Mouse (Mus musculus): ENCODE data around the gene B3gnt8. TPM values are rescaled to one million over a fixed set of nuclear protein-coding genes. Genes with fewer than 3 reads are reported as not detected.

B3gnt8 gene
- polyA plus RNA-seq, 1 experiment = 0.96 TPM

GRCm38 (mm10) chr7:25679971-25680370 is 53.5 kb downstream of the B3gnt8 start:
- no peaks in the 10 kb centered on the region for H3K27me3 ChIP-seq (ENCODE audit: control insufficient read depth, insufficient read depth, insufficient read length)
- no peaks in the 10 kb centered on the region for H3K36me3 ChIP-seq (ENCODE audit: control insufficient read depth, insufficient read depth)
- TF ChIP-seq MAX (IDR thresholded peaks at IDR 0.05) (no peak), USF1 (IDR thresholded peaks at IDR 0.05; ENCODE audit: low read depth) (no peak), MYOD1 (IDR thresholded peaks at IDR 0.05; ENCODE audit: control insufficient read depth, insufficient read length, low read depth) (no peak), FOSL1 (IDR thresholded peaks at IDR 0.05; ENCODE audit: insufficient read depth, low read length, poor library complexity, severe bottlenecking) (no peak), CTCF (IDR thresholded peaks at IDR 0.05; ENCODE audit: control insufficient read depth, insufficient read depth, insufficient read length) (no peak), MYOG (IDR thresholded peaks at IDR 0.05; ENCODE audit: control insufficient read depth, extremely low read depth, insufficient read length) (no peak), CEBPB (IDR thresholded peaks at IDR 0.05; ENCODE audit: low read depth) (no peak)
- H3K4me3 ChIP-seq (ENCODE audit: insufficient read depth, poor library complexity, severe bottlenecking) = peak overlapping the region; percentile 36
- H3ac ChIP-seq (ENCODE audit: control insufficient read depth, insufficient read length, low read depth) = no peak overlapping the region
- H3K79me2 ChIP-seq (ENCODE audit: control insufficient read depth, insufficient read depth) = no peaks in the 10 kb centered on the region
- H3K79me3 ChIP-seq (ENCODE audit: low read depth) = no peaks in the 10 kb centered on the region

- Histone ChIP-seq H3K27me3 (ENCODE audit: control insufficient read depth, insufficient read depth, insufficient read length) (no peaks in the 10 kb centered on the region), H3K36me3 (ENCODE audit: control insufficient read depth, insufficient read depth) (no peaks in the 10 kb centered on the region), H3K79me3 (ENCODE audit: low read depth) (no peaks in the 10 kb centered on the region), H3ac (ENCODE audit: control insufficient read depth, insufficient read length, low read depth) (peak within 1 kb of the TSS; percentile 71), H3K79me2 (ENCODE audit: control insufficient read depth, insufficient read depth) (no peaks in the 10 kb centered on the region), H3K4me3 (ENCODE audit: insufficient read depth, poor library complexity, severe bottlenecking) (peak within 1 kb of the TSS; percentile 36)
- TF ChIP-seq CEBPB (IDR thresholded peaks at IDR 0.05; ENCODE audit: low read depth) (no peak), USF1 (IDR thresholded peaks at IDR 0.05; ENCODE audit: low read depth) (no peak), FOSL1 (IDR thresholded peaks at IDR 0.05; ENCODE audit: insufficient read depth, low read length, poor library complexity, severe bottlenecking) (no peak), MYOG (IDR thresholded peaks at IDR 0.05; ENCODE audit: control insufficient read depth, extremely low read depth, insufficient read length) (no peak), MAX (IDR thresholded peaks at IDR 0.05) (no peak), MYOD1 (IDR thresholded peaks at IDR 0.05; ENCODE audit: control insufficient read depth, insufficient read length, low read depth) (no peak), CTCF (IDR thresholded peaks at IDR 0.05; ENCODE audit: control insufficient read depth, insufficient read depth, insufficient read length) (no peak)
Measured at GRCm38 (mm10) chr7:25680514-25681258, 54.2 kb downstream of the B3gnt8 start, which contains the start of gene B9d2. B9d2 (plus strand) TSS chr7:25680780.

GRCm38 (mm10) chr7:25681341-25682231 is 55.1 kb downstream of the B3gnt8 start:
- Histone ChIP-seq H3K79me2 (ENCODE audit: control insufficient read depth, insufficient read depth) (no peaks in the 10 kb centered on the region), H3K4me3 (ENCODE audit: insufficient read depth, poor library complexity, severe bottlenecking) (no peak overlapping the region), H3K27me3 (ENCODE audit: control insufficient read depth, insufficient read depth, insufficient read length) (no peaks in the 10 kb centered on the region), H3ac (ENCODE audit: control insufficient read depth, insufficient read length, low read depth) (no peak overlapping the region), H3K79me3 (ENCODE audit: low read depth) (no peaks in the 10 kb centered on the region), H3K36me3 (ENCODE audit: control insufficient read depth, insufficient read depth) (no peaks in the 10 kb centered on the region)
- TF ChIP-seq FOSL1 (IDR thresholded peaks at IDR 0.05; ENCODE audit: insufficient read depth, low read length, poor library complexity, severe bottlenecking) (no peak), CEBPB (IDR thresholded peaks at IDR 0.05; ENCODE audit: low read depth) (no peak), CTCF (IDR thresholded peaks at IDR 0.05; ENCODE audit: control insufficient read depth, insufficient read depth, insufficient read length) (no peak), USF1 (IDR thresholded peaks at IDR 0.05; ENCODE audit: low read depth) (no peak), MAX (IDR thresholded peaks at IDR 0.05) (no peak)

- no peaks in the 10 kb centered on the region for H3K36me3 ChIP-seq (ENCODE audit: control insufficient read depth, insufficient read depth)
- TF ChIP-seq MYOG (IDR thresholded peaks at IDR 0.05; ENCODE audit: control insufficient read depth, extremely low read depth, insufficient read length) (no peak), FOSL1 (IDR thresholded peaks at IDR 0.05; ENCODE audit: insufficient read depth, low read length, poor library complexity, severe bottlenecking) (no peak), CTCF (IDR thresholded peaks at IDR 0.05; ENCODE audit: control insufficient read depth, insufficient read depth, insufficient read length) (no peak), CEBPB (IDR thresholded peaks at IDR 0.05; ENCODE audit: low read depth) (no peak), MAX (IDR thresholded peaks at IDR 0.05) (no peak), MYOD1 (IDR thresholded peaks at IDR 0.05; ENCODE audit: control insufficient read depth, insufficient read length, low read depth) (no peak), USF1 (IDR thresholded peaks at IDR 0.05; ENCODE audit: low read depth) (no peak)
- no peaks in the 10 kb centered on the region for H3K27me3 ChIP-seq (ENCODE audit: control insufficient read depth, insufficient read depth, insufficient read length)
- no peak overlapping the region for H3ac ChIP-seq (ENCODE audit: control insufficient read depth, insufficient read length, low read depth)
- no peak overlapping the region for H3K4me3 ChIP-seq (ENCODE audit: insufficient read depth, poor library complexity, severe bottlenecking)
- H3K79me2 ChIP-seq (ENCODE audit: control insufficient read depth, insufficient read depth) = peaks cover 12% of the 10 kb centered on the region
- peaks cover 2% of the 10 kb centered on the region for H3K79me3 ChIP-seq (ENCODE audit: low read depth)
Measured at GRCm38 (mm10) chr7:25683474-25684180, 57.2 kb downstream of the B3gnt8 start.

- H3K4me3 ChIP-seq (ENCODE audit: insufficient read depth, poor library complexity, severe bottlenecking) = no peak overlapping the region
- H3K79me3 ChIP-seq (ENCODE audit: low read depth) = peaks cover 3% of the 10 kb centered on the region
- H3ac ChIP-seq (ENCODE audit: control insufficient read depth, insufficient read length, low read depth) = no peak overlapping the region
- no peaks in the 10 kb centered on the region for H3K36me3 ChIP-seq (ENCODE audit: control insufficient read depth, insufficient read depth)
- H3K79me2 ChIP-seq (ENCODE audit: control insufficient read depth, insufficient read depth) = peaks cover 20% of the 10 kb centered on the region
- no peaks in the 10 kb centered on the region for H3K27me3 ChIP-seq (ENCODE audit: control insufficient read depth, insufficient read depth, insufficient read length)
- TF ChIP-seq MAX (IDR thresholded peaks at IDR 0.05) = no peak
- no peak for TF ChIP-seq MYOG (IDR thresholded peaks at IDR 0.05; ENCODE audit: control insufficient read depth, extremely low read depth, insufficient read length)
- TF ChIP-seq CTCF (IDR thresholded peaks at IDR 0.05; ENCODE audit: control insufficient read depth, insufficient read depth, insufficient read length) = no peak
- no peak for TF ChIP-seq FOSL1 (IDR thresholded peaks at IDR 0.05; ENCODE audit: insufficient read depth, low read length, poor library complexity, severe bottlenecking)
- TF ChIP-seq MYOD1 (IDR thresholded peaks at IDR 0.05; ENCODE audit: control insufficient read depth, insufficient read length, low read depth) = no peak
- no peak for TF ChIP-seq USF1 (IDR thresholded peaks at IDR 0.05; ENCODE audit: low read depth)
- TF ChIP-seq CEBPB (IDR thresholded peaks at IDR 0.05; ENCODE audit: low read depth) = no peak
Measured at GRCm38 (mm10) chr7:25684659-25685058, 58.2 kb downstream of the B3gnt8 start.

Other genes with a start within 250 kb of the B3gnt8 start
- gene Lipe, start 227.9 kb upstream of the B3gnt8 start, polyA plus RNA-seq (2012; fragmentation: generic; extraction: Trizol) = 3.0 TPM
- gene Cxcl17, start 213.8 kb upstream of the B3gnt8 start, polyA plus RNA-seq (2012; fragmentation: generic; extraction: Trizol) = not detected
- 0.06 TPM for gene Ceacam1, start 149.1 kb upstream of the B3gnt8 start, polyA plus RNA-seq (2012; fragmentation: generic; extraction: Trizol)
- not detected for gene Ceacam2, start 86.8 kb upstream of the B3gnt8 start, polyA plus RNA-seq (2012; fragmentation: generic; extraction: Trizol)
- not detected for gene Erich4, start 10.8 kb upstream of the B3gnt8 start, polyA plus RNA-seq (2012; fragmentation: generic; extraction: Trizol)
- gene Dmac2, start 7.2 kb upstream of the B3gnt8 start, polyA plus RNA-seq (2012; fragmentation: generic; extraction: Trizol) = 12.2 TPM
- gene Bckdha, start 32.3 kb downstream of the B3gnt8 start, polyA plus RNA-seq (2012; fragmentation: generic; extraction: Trizol) = 21.3 TPM
- gene Exosc5, start 32.5 kb downstream of the B3gnt8 start, polyA plus RNA-seq (2012; fragmentation: generic; extraction: Trizol) = 53.2 TPM
- gene Tmem91, start 48.5 kb downstream of the B3gnt8 start, polyA plus RNA-seq (2012; fragmentation: generic; extraction: Trizol) = 0.18 TPM
- gene B9d2, start 54.1 kb downstream of the B3gnt8 start, polyA plus RNA-seq (2012; fragmentation: generic; extraction: Trizol) = 33.0 TPM
- 108 TPM for gene Tgfb1, start 60.3 kb downstream of the B3gnt8 start, polyA plus RNA-seq (2012; fragmentation: generic; extraction: Trizol)
- gene Ccdc97, start 92.4 kb downstream of the B3gnt8 start, polyA plus RNA-seq (2012; fragmentation: generic; extraction: Trizol) = 33.2 TPM
- gene Hnrnpul1, start 128.1 kb downstream of the B3gnt8 start, polyA plus RNA-seq (2012; fragmentation: generic; extraction: Trizol) = 84.0 TPM
- gene Axl, start 162.1 kb downstream of the B3gnt8 start, polyA plus RNA-seq (2012; fragmentation: generic; extraction: Trizol) = 270 TPM
- 0.15 TPM for gene Cyp2s1, start 190.3 kb downstream of the B3gnt8 start, polyA plus RNA-seq (2012; fragmentation: generic; extraction: Trizol)

Measured in C2C12 (cell line).